Mouse (Mus musculus) lung, postnatal 10 days (tissue): Measurements from ENCODE around the gene Wdr72.

Experiments used
- DNase-seq: peaks from one replicate; pipeline ENCODE4 v3.0.0; 2021

Gene Wdr72

GRCm38 (mm10) chr9:74248084-74248483 lies 137.9 kb downstream of the Wdr72 start:
- DNase-seq, result no peak

GRCm38 (mm10) chr9:74249486-74249885 lies 139.3 kb downstream of the Wdr72 start:
- DNase-seq, result no peak

GRCm38 (mm10) chr9:74250522-74250921 lies 140.4 kb downstream of the Wdr72 start:
- DNase-seq, result no peak

- DNase-seq, result no peak
Observed at GRCm38 (mm10) chr9:74258389-74258788, 148.2 kb downstream of the Wdr72 start.

GRCm38 (mm10) chr9:74277752-74278385 lies 167.7 kb downstream of the Wdr72 start:
- no peak for DNase-seq

- no peak for DNase-seq
Observed at GRCm38 (mm10) chr9:74282072-74282471, 171.9 kb downstream of the Wdr72 start.

- DNase-seq, result peak; percentile 51
Observed at GRCm38 (mm10) chr9:74286210-74286609, 176.1 kb downstream of the Wdr72 start.

- DNase-seq, result peak; percentile 10
Observed at GRCm38 (mm10) chr9:74294479-74294878, 184.3 kb downstream of the Wdr72 start.

GRCm38 (mm10) chr9:74318771-74319170 lies 208.6 kb downstream of the Wdr72 start:
- DNase-seq, result no peak

GRCm38 (mm10) chr9:74324089-74324924 lies 214.2 kb downstream of the Wdr72 start:
- no peak for DNase-seq

GRCm38 (mm10) chr9:74324925-74325295 lies 214.8 kb downstream of the Wdr72 start:
- no peak for DNase-seq

GRCm38 (mm10) chr9:74325981-74326380 lies 215.8 kb downstream of the Wdr72 start:
- DNase-seq, result no peak

GRCm38 (mm10) chr9:74328821-74329220 lies 218.7 kb downstream of the Wdr72 start:
- DNase-seq, result no peak

GRCm38 (mm10) chr9:74330706-74331495 lies 220.7 kb downstream of the Wdr72 start:
- DNase-seq, result peak; percentile 2

- DNase-seq, result no peak
Observed at GRCm38 (mm10) chr9:74332321-74332720, 222.2 kb downstream of the Wdr72 start.
